Mouse (Mus musculus): ENCODE measurements around the gene Bpifa2.

- TF ChIP-seq CTCF (IDR thresholded peaks at IDR 0.05; ENCODE audit: low read depth) (no peak), EP300 (optimal IDR thresholded peaks at IDR 0.05) (no peak)
Measured at GRCm38 (mm10) chr2:153974582-153974981, 33.5 kb upstream of the Bpifa2 start, which contains the start of gene Bpifa6.

Data from stomach, postnatal 0 days (tissue).